Mouse (Mus musculus) myocyte (in vitro differentiated cells): ENCODE data around the gene Pnrc2.

Experiments used
- E2F4 ChIP-seq: IDR thresholded peaks from one replicate; pipeline ENCODE4 v1.6.1; 2011; ENCODE audit warnings: mild to moderate bottlenecking, control low read depth, moderate library complexity; ENCODE audit not compliant: insufficient read depth
- MAX ChIP-seq: IDR thresholded peaks from one replicate; pipeline ENCODE4 v1.6.1; 2011; ENCODE audit warnings: low read depth, mild to moderate bottlenecking, control low read depth
- MYOD1 ChIP-seq, 3 experiments: IDR thresholded peaks; one replicate each; pipeline ENCODE4 v1.6.1; 2011; ENCODE audit warnings: control low read depth in 2 of 3, low read depth in 2 of 3, mild to moderate bottlenecking in 2 of 3, moderate library complexity in 1 of 3; ENCODE audit not compliant: insufficient read length in 2 of 3, control insufficient read depth in 1 of 3
- POLR2A ChIP-seq: IDR thresholded peaks from one replicate; pipeline ENCODE4 v1.6.1; 2011; ENCODE audit warnings: low read depth, mild to moderate bottlenecking, control low read depth, moderate library complexity; ENCODE audit not compliant: insufficient read length
- TCF12 ChIP-seq: IDR thresholded peaks from one replicate; pipeline ENCODE4 v1.6.1; 2011; ENCODE audit warnings: mild to moderate bottlenecking, control low read depth; ENCODE audit not compliant: poor library complexity, insufficient read depth, severe bottlenecking
- TCF3 ChIP-seq: IDR thresholded peaks from one replicate; pipeline ENCODE4 v1.6.1; 2011; ENCODE audit warnings: low read depth, control low read depth; ENCODE audit not compliant: insufficient read length
- USF1 ChIP-seq: IDR thresholded peaks from one replicate; pipeline ENCODE4 v1.6.1; 2011; ENCODE audit warnings: low read depth, mild to moderate bottlenecking, control low read depth, moderate library complexity

DNA sequence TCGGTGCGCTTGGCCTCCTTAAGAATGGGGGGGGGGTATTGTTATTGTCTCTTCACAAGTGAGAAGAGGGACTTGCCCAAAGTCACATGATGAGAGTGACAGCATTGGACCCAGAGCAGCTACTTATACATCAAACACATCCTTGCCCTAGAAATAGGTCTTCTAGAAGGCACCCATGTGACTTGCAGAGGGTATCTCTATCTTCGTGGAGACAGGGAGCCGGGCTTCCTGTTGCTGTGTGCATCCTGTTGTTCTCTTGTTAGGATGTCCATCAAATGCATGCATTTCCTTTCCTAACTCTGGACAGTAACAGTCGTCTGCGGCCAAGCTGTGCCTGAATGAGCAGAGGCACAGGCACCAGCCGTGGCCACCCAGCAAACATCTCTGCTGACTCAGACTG is 37.9 kb upstream of the Pnrc2 start:
- TF ChIP-seq E2F4, result no peak
- TF ChIP-seq USF1, result no peak
- TF ChIP-seq POLR2A, result no peak
- TF ChIP-seq MAX, result no peak
- no peak for TF ChIP-seq TCF12
- no peak for TF ChIP-seq MYOD1 (IDR thresholded peaks at IDR 0.05; ENCODE audit: control insufficient read depth in 1 of 3, insufficient read length in 2 of 3, low read depth in 2 of 3)
- no peak for TF ChIP-seq TCF3
